Mouse (Mus musculus) spleen, postnatal 36 days (tissue): ENCODE results near the gene Ctdnep1.
A peak's percentile ranks its signal among the peaks of the same experiment; 100 is the strongest.

Source experiments
- DNase-seq, 2 experiments: peaks; one replicate each; pipeline ENCODE4 v3.0.0; 2022; ENCODE audit warnings: low spot score in 2 of 2, mixed read lengths in 1 of 2

Ctdnep1 gene

DNA sequence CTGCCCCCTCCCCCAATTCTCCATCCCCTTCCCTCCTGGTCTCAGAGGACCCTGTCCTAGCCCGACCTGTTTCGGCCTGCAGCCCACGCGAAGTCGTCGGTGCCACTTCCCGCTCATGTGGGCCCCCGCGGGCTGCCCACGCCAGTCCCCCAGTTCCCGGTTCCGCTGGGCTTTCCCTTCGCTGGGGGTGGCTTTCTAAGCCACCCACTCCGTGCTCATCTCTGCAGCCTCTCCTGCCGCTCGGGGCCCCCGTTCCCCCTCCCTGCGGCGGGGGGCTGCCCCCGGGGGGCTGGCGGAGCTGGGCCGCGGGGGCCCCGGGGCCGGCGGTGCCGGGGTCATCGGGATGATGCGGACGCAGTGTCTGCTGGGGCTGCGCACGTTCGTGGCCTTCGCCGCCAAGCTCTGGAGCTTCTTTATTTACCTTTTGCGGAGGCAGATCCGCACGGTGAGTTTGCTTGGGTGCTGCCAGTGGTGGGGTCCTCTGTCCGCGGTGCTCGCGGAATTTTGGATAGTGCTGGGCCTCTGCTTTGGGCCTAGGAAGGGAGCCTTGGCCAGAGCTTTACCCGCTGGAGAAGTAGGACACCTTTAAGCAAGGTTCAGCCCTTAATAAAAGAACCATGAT, at the start of gene Ctdnep1:
Ctdnep1 (plus strand) TSS at position 16 of the 622 bp plus-strand sequence.
- DNase-seq: peak in 1 of 2 experiments; percentile 53

DNA sequence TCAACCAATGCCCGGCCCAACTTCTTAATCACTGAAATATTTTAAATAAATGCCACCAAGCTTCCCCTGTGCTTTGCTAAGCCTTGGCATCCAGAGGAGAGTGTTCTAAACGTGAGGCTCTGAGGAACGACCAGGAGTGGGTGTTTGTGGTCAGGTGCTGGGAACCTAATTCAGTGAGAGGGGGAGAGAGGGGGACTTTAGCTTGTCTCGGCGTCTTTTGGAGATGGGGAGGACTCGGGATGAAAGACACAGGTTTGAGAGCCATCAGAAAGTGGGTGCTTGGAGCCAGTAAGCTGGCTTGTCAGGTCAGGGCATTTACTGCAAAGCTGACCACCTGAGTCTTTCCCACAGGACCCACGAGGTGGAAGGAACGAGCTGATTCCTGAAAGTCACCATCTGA, 49.2 kb upstream of the Ctdnep1 start:
- DNase-seq: no peak

DNA sequence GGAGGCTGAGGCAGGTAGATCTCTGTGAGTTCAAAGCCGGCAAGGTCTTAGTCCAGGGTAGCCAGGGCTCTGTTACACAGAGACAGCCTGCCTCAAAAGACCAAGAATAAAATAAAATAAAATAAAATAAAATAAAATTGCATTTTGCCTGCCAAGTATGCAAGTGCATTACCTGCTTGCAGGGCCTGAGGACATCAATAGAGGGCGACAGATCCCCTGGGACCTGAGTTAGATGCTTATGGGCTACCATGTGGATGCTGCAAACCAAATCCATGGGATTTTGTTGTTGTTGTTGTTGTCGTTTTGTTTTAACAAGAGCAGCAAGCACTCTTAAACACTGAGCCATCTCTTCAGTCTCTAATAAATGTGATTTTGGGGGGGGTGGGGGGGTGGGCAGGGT, 48.7 kb upstream of the Ctdnep1 start:
- no peak for DNase-seq

DNA sequence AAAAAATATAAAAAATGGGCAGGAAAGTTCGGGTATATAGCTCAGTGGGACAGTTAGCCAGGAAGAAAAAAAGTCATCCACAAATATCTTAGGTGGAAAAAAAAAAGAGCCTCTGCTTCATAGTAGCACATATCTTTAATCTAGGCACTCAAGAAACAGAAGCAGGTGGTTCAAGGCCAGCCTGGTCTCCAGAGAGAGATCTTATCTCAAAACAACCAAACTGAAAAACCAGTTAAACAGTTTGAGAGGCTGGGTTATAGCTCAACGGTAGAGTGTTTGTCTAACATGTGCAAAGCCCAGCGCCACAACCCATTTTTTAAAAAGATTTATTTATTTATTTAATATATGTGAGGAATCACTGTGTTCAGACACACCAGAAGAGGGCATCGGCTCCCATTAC, 47.9 kb upstream of the Ctdnep1 start:
- DNase-seq: no peak

- peak; percentile 79 to 90 for DNase-seq
Measured at GRCm38 (mm10) chr11:69934169-69934568, 46.8 kb upstream of the Ctdnep1 start.

GRCm38 (mm10) chr11:69934681-69935080, 46.3 kb upstream of the Ctdnep1 start:
- DNase-seq: no peak

DNA sequence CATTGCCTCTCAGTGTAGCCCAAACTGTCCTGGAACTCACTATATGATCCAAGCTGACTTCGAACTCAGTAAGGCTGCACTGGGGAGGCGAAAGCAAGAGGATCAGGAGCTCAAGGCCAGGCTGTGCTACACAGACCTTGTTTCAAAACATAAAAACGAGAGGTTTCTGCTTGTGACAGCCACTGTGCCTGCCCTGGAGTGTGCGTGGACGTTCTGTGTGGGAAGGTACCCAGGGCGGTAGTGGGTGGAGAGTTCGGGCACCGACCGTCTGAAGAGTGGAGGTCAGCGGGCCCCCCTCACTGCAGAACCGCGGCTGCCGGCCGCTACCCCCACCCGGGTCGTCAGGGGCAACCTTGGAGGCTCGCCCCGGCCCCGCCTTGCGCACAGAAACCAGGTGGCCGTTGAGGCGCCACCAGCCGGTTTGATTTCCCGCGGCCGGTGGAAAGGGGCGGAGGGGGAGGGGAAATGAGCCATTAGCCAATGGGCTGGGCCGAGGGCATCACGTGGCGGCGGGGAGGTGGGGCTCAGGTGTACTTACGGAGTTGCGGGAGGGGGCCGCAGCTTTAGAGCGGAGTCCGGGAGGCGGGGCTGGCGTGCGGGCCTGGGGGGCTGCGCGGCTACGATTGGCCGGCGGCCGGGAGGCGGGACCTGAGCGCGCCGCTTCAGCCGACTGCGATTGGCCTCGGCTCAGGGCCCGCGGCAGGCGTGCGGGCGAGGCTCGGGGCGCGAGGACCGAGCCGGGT, 45.6 kb upstream of the Ctdnep1 start, which contains the start of gene Ybx2:
Ybx2 (plus strand) TSS at position 660 of the 743 bp plus-strand sequence.
- peak; percentile 82 to 87 for DNase-seq

DNA sequence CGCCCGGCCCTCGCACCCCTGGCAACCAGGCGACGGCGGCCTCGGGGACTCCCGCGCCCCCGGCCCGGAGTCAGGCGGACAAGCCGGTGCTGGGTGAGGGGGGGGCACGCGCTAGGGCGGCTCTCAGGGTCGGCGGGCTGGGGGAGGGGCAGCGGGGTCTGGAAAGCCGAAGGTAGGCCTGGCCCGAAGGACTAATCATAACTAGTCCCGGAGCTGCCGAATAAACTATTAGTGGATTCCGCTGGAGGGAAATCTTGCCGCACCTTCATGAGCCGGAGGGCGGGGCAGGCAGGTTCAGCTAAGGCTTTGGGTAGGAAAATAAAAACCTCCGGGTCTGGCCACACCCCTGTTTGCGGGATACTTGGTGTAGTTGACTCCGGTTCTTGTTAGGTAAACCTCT, 44.8 kb upstream of the Ctdnep1 start:
- DNase-seq: no peak

- DNase-seq: no peak
Measured at GRCm38 (mm10) chr11:69936714-69937347, 44.1 kb upstream of the Ctdnep1 start.

- no peak for DNase-seq
Measured at GRCm38 (mm10) chr11:69937385-69937784, 43.6 kb upstream of the Ctdnep1 start.

GRCm38 (mm10) chr11:69937834-69938233, 43.1 kb upstream of the Ctdnep1 start:
- DNase-seq: no peak

DNA sequence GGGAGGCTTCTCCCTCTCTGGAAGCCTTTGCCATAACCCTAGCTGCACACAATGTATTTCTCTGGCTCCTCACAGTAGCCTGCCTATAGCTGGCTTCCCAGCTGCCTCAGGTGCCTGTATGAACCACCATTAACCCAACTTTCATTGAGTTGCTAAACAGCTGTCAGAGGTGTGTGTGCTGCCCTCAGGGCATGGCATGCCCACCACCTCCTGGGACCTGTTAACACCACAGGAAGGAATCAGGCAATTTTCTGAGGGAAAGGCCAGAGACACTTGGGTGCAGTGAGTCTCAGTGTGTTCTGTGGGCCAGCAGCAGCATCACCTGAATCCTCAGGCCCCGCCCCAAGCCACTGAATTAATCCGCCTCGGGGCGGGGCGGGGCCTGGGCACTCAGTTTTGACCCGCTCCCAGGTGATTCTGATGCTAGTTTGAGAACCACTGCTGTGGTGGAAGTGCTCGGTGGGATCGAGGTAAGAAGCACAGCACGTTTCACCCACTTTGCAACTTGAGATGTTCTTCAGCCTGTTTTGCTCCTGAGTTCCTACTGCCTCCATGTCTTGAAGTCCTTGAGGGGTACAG, 42.5 kb upstream of the Ctdnep1 start:
- no peak for DNase-seq

- DNase-seq: no peak
Measured at GRCm38 (mm10) chr11:69939181-69939580, 41.8 kb upstream of the Ctdnep1 start.

DNA sequence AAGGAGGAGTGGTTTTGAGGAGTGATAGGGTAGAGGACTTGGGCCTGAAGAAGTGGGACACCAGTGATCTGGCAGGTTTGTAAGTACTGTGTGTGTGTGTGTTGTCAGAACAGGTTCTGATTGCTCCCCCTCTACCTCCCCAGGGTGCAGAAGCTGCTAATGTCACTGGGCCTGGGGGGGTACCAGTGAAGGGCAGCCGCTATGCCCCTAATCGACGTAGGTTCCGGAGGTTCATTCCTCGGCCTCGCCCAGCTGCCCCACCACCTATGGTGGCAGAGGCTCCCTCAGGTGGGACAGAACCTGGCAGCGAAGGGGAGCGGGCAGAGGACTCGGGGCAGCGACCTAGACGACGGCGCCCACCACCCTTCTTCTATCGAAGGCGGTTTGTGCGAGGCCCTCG, 41.2 kb upstream of the Ctdnep1 start:
- DNase-seq: no peak

- no peak for DNase-seq
Measured at GRCm38 (mm10) chr11:69940962-69941361, 40.0 kb upstream of the Ctdnep1 start.

GRCm38 (mm10) chr11:69945216-69945615, 35.7 kb upstream of the Ctdnep1 start:
- no peak for DNase-seq

DNA sequence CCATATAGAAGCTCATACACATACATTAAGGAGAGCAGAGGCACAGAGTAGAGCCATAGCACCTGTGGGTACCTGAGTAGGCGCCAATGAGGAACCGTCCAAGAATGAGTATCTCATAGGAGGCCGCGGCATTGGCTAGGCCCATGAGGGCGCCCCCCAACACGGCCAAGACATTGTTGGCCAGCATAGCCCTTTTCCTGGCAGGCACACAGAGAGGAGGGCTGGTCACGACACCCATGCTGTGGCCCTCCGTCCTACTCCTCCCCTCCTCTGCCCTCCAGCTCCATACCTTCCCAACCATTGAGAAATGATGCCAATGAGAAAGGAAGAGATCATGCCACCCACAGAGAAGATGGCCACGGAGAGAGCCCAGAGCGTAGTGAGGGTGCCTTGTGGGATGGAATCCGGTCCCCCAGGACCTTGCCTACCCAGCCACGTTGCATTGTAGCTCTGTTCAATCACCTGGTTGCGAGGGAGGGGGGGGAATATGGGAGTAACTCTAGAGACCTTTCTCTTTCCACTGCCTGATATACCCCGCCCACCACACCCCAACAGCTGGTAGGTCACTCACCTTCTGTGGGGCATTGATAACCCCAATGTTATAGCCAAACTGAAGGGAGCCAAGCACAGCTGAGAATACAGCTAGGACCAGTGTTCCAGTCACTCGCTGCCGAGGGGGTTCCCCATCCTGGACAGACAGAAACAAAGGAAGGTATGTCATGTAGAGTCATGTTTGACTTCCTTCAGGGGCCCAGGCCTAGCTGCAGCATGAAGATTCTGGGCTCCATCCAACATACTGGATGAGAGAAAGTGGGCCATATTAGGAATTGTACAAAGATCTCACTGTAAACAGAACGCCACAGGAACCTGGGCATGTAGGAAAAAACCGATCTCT, 34.7 kb upstream of the Ctdnep1 start:
- peak in 1 of 2 experiments; percentile 49 for DNase-seq

DNA sequence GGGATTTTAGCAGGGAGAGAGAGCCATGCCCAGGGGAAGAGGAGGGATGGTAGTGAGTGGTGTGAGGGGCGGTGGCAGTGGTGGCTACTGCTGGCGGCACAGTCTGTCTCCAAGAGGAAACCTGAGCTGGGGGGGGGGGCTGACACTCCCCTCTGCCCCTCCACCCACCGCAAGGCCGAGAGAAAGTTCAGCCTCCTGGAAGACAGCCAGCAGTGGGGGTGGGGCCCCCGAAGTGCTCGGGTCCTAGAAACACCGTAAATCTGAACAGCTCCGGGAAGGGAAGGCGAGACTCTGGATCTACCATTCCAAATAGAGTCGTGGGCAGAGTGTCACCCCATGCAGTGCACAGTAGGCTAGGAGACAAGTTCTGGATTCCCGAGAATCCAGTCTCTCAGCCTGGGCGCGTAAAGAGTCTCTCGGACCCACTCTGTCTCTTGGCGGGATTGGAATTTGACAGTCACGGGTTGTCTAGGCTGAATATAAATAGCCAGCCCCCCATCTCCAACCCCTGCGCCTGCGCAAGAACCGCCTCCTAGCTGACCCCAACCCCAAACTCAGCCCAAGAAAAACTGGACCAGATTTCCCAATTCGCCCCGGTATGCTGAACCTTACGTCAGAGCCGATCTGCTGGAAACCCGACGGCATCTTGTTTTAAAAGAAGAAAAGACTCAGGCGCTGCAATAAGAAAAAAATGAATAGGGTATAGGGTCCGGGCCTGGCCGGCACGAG, 33.5 kb upstream of the Ctdnep1 start:
- DNase-seq: no peak

GRCm38 (mm10) chr11:69948066-69948762, 32.7 kb upstream of the Ctdnep1 start, which contains the start of gene Slc2a4:
Gene Slc2a4 (minus strand): TSS chr11:69948188.
- peak; percentile 88 to 93 for DNase-seq

GRCm38 (mm10) chr11:69948763-69949150, 32.2 kb upstream of the Ctdnep1 start:
- peak; percentile 77 to 86 for DNase-seq
